Mouse (Mus musculus) retina, adult 2 months (tissue): ENCODE data around the gene Satb2.

Experiments
- DNase-seq: peaks from one replicate; pipeline ENCODE4 v3.0.0-alpha.2; 2012; ENCODE audit warnings: low read depth, low spot score

Satb2 gene

DNA sequence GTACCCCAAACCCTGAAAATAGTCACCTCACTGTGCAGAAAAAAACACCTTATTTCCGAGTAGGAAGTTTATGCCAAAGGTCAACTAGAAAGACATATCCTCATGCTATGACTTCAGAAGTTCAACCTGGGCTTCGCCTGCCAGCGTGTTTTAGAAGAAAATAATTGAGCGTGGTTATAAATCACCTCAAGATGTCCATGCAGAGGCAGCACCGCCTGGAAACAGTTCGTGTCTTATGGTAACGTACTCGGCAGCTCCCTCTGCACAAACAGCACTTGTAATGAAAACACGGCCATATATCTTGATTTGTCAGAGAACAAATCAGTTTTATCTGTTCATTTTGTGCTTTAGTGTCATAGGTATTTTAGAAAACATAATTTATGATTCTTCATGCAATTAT, 44.6 kb downstream of the Satb2 start:
- DNase-seq = no peak

DNA sequence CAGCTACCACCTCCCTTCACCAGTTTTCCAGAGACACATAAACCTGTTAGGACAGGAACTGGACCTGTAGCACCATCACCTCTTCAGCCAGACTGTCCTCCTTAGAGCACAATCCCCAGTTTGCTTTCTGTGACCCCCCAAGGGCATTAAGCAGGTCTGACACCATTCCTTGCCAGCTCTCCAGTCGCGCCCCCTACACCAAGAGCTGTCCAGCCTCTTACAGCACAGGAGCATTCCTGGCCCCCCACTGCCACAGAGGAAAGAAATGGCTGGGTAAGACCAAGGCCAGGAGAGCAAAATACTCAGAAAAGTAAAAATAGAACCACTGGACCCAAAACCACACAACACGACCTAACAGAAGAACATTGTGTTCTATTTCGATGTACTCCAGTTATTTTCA, 48.4 kb downstream of the Satb2 start:
- DNase-seq = no peak

DNA sequence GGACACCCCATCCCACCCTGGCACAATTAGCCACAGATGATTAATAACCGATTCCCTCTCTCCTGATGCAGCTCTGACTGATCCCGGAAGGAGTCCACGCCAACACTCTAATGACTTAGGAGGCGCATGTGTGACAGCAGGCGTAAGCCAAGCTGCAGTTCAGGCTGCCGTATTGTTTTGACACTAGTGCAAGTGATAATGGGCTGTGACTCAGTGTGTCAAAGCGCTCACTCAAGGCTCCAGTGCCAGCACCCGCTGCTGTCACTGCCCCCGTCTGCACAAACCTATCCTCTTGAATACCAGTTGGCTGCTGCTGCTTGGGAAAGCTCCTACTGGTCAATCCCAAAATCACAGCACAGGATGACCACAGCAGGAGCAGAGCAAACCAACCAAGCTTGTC, 49.7 kb downstream of the Satb2 start:
- no peak for DNase-seq

DNA sequence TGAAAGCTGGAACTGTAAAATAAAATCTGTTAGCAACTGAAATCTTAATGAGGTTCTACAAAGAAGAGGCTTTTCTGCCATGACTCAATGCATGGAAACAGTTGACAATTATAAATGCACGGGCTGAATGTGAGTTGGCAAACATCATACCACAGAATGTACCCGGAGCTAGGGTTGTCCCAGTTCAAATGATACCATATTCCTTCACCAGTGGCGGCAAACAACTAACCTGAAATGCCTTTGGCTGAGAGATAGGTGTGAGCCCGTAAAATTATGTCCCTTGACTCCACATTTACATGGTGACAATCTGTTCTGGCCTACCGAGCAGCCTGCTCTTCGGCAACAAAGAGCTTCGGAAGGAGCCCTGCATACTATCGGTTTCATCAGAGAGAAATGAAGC, 58.0 kb downstream of the Satb2 start:
- no peak for DNase-seq

DNA sequence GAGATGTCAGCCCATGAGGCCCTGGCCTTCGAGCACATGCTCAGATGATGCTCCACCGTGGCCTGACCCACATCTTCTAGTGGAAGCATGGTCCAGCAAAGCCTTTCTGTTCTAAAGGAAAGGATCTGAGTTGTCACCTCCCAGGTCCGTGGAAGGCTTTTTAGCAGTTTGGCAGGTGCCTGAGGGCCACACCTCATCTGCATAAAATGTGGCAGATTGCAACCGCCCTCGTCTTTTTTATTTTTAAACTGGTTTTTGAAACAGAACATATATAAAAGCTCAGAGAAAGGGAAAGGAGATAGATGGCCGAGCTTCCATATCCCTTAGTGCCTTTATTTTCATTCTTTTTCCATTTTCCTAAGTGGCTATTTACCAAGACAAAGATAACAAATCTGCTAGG, 64.2 kb downstream of the Satb2 start:
- DNase-seq = no peak

DNA sequence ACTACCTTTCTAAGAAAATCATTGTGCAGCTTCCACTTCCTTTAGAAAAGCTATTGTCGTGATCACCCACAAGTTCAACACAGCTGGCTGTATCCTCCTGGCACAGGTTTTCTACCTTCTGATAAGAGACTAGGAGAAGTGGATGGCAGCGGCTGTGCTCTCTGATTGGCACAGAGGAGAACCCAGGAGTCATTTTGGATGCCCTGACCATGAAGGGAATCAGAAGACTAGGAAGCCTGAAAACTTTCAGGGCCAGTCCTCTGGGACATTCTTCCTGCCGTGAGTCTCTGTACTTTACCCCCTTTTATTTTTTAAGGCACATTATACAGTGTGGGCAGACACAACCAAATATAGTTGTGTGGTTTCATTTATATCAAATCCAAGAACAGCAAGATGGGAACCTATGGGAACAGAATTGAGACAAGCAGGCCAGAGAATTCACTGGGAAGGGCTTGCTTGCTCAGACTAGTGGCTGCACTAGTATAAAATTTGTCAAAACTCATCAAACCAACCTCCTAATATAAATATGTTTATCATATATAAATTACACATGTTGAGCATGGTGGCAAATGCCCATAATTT, 77.7 kb downstream of the Satb2 start:
- no peak for DNase-seq

DNA sequence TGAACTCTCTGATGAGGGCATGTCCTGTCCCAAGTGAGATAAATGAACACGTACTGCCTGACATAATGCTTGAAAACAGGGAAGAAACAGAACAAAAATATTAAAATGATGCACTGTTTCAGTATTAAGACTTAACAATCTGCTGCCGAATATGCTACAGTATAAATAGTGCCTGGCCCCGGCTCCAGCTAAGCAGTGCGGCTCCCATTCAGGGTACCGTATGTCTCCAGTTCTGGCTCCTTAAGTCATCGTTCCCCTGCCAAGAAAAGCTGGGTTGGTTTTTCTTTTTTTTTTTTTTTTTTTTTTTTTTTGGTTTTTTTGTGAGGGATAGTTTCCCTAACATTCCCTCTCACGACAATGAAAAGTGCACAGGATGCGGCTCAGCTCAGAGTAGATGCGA, 78.3 kb downstream of the Satb2 start:
- DNase-seq = no peak

DNA sequence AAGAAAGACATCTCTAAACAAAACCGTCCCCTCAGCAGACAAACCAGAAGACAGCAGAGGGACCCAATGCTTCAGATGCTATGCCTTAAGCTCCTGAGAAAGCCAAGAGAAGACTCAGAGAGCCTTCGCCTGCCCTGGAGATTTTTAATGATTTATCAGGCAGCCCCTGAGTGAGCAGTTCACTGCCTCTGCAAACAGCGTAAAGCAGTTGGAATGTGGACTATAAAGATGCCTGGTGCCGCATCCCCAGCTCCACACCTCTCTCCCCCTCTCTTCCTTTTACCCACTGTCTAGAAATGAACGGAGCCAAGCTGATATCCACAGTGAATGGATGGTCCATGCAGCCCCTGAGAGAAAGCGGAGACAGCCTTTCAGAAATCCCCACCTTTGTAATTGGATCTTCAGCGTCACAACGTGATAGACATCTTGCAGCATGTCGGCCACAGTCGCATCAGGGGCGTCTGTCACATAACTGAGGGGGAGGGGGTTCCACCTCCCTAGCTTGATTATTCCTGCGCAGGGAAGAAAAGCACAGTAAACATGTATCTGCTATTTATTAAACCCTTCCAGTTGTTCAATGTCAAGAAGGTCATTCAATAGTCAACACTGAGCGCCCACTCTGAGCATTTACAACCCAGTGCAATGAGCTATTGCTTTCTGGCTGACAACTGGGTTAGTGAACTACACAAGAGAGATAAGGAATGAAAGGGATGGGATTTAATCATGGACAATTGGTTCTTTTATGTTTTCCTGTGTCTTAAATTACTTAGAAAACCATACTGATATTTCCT, 79.6 kb downstream of the Satb2 start:
- DNase-seq = no peak

DNA sequence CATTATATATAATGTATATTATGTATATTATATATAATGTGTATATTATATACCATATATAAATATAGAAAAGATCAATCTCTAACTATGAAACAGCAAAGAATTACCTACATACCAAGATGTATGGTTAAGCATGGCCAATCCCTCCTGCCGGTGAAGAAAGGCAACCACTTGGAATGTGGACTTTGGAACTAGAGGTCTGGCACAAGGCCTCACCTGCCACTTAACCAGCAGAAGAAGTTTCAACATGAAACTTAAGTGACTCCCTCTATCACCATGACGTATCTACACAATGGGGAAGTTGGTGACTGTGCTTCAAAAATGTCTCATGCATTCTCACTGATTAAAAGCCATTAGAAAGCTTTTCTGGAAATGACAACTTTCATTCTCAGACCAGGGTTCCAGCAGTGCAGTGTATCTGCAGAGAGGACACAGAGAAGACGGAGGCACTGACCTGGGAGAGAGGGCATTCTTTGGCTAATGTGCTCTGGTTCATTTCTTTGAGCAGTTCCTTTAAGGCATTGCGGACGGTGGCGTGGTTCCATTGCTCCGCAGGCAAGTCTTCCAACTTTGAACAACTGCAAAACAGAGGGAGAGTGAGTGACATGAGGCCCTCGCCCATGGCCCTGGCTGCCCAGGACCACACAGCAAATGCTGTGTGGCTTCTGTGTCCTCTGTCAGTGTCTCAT, 80.8 kb downstream of the Satb2 start:
- no peak for DNase-seq

DNA sequence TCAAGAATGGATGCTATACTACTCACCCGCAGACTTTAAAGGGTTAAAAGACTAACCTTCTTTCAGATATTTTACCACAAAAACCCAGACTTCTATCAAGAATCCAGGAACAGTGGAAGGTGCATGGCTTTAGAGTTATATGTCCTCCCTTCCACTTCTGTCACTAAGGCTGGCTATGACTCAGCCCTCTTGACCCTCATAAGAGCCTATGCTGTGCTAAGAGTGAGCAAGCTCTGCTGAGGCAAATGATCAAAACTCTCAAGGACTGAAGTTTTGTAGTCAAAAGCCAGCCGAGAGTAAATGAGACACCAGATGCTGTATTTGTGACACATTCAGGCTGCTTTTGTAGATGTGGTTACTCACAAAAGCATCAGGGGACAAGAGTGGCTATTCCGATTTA, 81.8 kb downstream of the Satb2 start:
- no peak for DNase-seq

DNA sequence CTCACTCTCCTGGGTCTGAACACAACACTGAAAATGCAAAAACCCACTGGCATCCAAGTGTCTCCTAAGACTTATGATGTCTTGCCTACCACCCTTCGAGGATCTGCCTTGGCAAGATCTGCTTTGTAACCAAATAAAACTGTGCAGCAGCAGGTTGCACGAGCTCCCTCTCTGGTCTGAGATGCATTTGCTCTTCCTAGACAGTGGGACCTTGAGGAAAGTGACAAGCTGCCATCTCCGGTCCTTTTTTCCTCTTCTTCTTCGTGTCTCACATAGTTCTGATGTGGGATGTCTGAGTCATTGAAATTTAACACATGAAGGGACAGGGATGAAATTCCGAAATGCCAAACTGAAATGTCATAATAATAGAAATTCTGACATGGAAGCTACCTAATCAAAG, 85.7 kb downstream of the Satb2 start:
- DNase-seq = no peak

DNA sequence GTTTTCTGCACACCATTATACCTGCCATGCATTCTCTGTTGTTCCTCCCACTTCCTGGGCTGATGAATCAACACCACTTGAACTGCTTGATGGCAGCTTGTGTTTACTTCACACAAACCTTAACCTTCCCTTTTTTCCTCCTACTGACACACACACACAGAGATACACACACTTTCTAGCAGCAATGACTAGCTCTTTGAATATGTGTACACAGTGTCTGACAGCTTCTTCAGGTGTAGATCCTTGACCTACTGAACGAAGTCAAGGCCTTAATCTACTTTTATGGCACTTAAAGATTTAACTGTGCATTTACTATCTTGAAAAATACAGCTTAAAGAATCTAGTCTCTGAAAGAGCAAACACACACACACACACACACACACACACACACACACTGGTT, 89.5 kb downstream of the Satb2 start:
- DNase-seq = no peak

DNA sequence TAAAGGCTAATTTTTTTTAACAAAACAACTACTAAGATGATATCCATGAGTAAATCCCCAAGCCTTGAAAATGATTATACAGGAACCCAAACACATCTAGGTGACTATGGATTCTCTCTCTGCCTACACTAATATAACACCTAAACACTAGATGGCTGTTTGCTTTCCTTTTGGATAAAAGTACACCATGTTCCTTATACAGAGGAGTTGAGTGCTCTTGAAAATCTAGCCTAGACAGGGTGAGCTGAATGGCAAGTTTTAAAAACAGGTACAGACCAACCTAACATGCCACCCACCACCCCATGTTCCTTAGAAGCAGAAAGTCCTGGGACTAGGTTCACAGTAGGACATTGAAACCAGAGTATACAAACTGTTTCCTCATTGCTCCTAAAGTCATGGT, 90.9 kb downstream of the Satb2 start:
- DNase-seq = no peak

DNA sequence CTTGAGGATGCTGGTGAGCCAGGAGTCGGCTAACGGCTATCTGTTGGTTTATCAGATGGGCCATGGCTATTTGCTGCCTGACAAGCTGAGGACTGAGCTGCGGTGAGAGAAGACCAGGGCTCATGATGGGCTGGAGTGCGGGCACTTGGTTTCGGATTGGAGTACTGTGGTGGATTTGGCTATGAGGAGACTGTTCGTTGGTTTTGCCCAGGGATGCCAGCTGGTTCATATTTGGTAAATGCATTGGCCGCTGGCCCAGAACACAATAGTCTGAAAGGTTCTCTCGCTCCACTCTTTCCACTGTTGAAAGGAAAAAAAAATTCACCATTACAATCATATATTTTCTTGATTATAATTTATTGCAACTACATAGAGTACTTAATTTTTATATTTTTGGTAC, 107.0 kb downstream of the Satb2 start:
- DNase-seq = no peak

DNA sequence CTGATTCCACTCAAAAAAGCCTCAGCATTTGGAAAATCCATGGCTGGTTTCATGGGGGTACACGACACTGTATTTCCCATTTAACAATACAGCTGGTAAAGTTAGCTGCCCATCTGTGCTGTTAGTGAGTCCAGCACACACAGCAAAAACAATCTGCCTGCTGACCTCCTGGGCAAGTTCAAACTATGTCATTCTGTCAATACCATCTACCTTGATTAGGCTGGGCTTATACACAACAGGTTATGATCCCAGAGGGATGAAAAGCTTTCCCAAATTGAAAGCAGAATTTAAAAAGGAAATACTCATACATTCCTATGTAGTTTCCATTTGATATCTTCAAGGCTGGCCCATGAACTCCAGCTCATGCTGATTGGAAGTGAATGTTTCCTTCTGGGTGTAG, 113.2 kb downstream of the Satb2 start:
- no peak for DNase-seq

DNA sequence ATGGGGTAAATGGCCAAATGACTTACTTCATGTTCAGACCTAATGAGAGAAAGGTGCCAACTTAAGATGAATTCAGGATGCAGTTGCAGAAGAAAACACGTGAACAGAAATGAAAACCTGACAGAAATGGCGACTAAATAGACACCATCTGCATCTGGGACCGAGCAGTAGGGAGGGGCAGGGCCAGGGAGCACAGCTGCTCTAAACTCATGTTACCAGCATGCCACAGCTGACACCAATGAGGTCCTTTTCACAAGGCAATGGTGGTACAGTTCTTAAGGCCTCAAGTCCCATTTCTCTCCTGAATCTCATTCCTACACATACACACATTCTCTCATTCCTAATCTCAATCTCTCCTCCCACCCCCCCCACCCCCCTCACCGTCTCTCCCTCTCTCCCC, 115.7 kb downstream of the Satb2 start:
- no peak for DNase-seq

DNA sequence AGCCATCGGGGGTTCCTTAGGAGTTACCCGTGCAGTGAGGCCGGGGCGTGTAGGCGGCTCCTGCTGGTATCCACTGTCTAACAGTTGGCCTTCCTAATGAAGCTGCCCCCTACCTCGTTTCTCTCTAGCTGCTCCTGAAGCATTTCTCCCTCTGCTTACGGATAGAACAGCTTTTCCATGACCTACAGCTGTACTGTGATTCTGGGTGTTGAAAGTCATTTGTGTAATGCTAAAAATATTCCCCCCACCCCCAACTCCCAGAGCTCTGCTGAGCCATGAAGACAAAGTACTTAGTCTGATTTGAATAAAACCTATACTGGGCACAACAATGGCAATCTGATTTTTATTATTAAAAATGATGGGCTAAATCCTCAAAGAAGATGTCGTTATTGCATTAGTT, 121.2 kb downstream of the Satb2 start:
- no peak for DNase-seq

DNA sequence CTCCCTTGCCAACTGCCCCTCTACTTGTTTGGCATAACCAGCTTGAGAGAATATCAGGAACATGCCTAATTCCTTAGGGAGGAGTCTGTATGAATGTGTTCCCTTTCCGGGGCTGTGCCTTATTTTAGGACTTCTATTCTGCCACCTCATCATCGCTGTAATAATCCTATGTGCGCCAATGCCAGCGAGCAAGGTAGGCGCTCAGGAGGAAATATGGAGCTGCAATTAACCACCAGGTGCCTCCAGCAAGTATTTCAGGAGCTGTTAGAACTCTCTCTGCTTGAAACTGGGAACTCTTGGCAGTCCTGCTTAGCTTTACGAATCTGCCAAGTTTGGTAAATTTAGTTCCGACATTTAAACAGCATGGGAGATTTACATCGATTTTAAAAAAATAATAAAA, 128.0 kb downstream of the Satb2 start:
- DNase-seq = no peak

DNA sequence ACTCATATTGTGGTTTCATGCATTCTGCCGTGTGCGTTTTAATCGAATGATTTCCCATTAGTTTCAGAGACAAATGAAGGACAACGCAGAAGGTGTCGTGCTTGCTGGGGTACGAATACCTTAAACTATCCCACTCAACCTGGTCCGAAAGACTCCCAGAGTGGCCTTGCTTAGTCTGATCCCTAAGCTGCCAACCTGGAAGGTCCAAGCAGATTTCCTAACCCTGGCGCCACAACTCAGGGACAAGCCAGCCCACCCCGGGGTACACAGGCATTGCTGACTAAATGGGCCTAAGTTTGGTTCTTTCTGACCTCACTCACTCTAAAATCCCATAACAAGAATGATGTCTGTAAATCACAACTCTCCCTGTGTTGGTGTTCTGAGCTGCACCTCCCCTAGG, 132.1 kb downstream of the Satb2 start:
- DNase-seq = no peak

DNA sequence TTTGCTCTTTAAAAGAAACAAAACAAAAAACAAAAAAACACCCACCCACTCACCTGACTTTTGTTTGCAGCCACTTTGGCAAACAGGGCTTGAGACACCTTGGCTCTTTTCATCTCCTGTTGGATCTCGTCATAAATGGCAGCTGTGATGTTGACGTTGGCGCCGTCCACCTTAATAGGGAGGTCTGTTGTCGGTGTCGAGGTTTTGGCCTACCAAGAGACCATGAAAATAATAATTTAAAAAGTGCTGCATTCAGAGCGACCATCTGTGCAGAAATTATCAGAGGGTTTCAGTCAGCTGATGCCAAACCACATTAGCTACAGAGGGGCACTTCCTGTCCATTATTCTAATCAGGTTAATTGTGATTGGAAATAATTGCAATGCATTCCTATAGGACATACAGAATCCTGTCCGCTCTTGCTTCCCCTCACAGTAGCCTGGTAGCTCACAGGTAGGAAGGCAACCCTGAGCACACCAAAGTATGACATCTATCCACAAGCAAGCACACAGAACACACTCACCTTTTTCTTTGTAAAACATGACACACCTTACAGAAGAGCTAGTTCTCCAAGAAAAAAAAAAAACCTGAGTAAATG, 132.8 kb downstream of the Satb2 start:
- DNase-seq = no peak

DNA sequence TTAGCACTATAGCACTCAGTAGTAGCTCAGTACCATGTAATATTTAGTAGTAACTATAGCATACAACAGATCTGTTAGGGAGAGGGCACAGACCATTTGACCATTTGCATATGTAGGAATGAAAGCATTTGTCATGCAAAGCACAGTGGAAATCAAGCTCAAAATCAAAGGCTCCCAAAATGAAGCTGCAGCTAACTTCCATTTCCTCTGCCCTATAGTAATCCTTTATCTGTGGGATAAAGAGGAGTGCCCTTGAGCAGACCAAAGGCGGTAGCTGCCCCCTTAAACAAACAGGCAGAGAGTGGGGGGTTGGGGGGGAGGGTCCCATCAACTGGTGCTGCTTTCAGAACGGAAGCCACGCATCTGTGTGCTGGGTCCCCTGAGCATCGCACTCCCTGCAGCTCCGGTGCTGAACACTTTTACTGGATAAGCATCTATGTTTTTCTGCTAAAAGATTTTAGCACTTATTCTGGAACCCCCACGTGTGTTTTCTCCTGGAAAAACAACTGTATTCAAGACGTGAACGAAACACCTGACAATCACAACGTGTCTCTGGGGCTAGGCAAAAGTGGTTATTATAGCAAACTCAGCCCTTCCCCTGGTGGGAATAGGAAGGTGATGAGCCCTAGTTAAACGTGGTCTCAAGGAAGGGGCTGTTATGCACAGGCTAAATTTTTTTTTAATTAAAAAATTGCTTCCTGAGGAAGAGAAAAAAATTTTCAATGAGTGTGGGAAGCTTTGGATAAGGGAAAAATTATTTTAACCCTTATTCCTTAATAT, 133.7 kb downstream of the Satb2 start:
- no peak for DNase-seq

DNA sequence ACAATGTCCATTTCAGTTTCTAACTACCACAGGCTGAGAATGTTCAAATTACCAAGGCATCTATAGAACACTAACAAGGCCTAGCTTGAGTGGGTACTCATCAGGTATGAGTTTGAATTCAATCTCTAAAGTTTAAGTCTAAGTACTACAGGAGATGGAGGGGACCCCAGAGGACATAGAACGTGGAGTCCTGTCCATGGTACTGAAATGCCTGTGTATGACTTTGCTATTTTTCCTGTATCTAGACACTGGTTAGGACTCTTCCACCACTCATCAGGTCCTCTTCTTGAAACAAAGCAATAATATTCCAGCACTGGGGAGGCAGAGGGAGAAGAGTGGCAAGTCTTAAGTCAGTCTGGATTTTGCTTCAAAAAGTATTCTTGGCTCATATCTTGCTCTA, 139.5 kb downstream of the Satb2 start:
- DNase-seq = no peak
